Mouse (Mus musculus) heart, postnatal 0 days (tissue): ENCODE results near the gene Tmem151a. TPM values are rescaled to one million over a fixed set of nuclear protein-coding genes. Genes with fewer than 3 reads are reported as not detected.
A peak's percentile ranks its signal among the peaks of the same experiment; 100 is the strongest.

ENCODE experiments used
- ATAC-seq: fragments of 200-750 bp; cut with Nextera tagmentation; 2 replicates; pipeline ENCODE4 v1.8.0; 2017; ENCODE audit warnings: low read depth, moderate number of reproducible peaks, moderate library complexity; ENCODE audit not compliant: insufficient read depth
- DNase-seq: peaks from one replicate; pipeline ENCODE4 v3.0.0-alpha.2; 2016; ENCODE audit warnings: low spot score
- H3K27ac ChIP-seq: fragments of 300-500 bp; sonication (generic); 2 replicates; pipeline ENCODE4 v1.5.1; 2014; ENCODE audit warnings: low read depth, mild to moderate bottlenecking
- H3K27me3 ChIP-seq: fragments of 300-500 bp; sonication (generic); 2 replicates; pipeline ENCODE4 v1.6.1; 2014; ENCODE audit warnings: low read length, mixed read lengths; ENCODE audit not compliant: control insufficient read depth, insufficient read depth
- H3K36me3 ChIP-seq: fragments of 300-500 bp; sonication (generic); replicated peaks from 2 replicates; pipeline ENCODE4 v1.6.1; 2014; ENCODE audit warnings: low read length, mixed read lengths; ENCODE audit not compliant: control insufficient read depth, insufficient read depth
- H3K4me1 ChIP-seq: fragments of 300-500 bp; sonication (generic); 2 replicates; pipeline ENCODE4 v1.6.1; 2014; ENCODE audit warnings: antibody characterized with exemption; ENCODE audit not compliant: control insufficient read depth, insufficient read depth
- H3K4me2 ChIP-seq: fragments of 300-500 bp; sonication (generic); 2 replicates; pipeline ENCODE4 v1.6.1; 2014; ENCODE audit warnings: low read depth, mild to moderate bottlenecking, low read length, moderate library complexity
- H3K4me3 ChIP-seq: fragments of 300-500 bp; sonication (generic); 2 replicates; pipeline ENCODE4 v1.5.1; 2014; ENCODE audit warnings: low read depth, low read length
- H3K9ac ChIP-seq: fragments of 300-500 bp; sonication (generic); replicated peaks from 2 replicates; pipeline ENCODE4 v1.6.1; 2014; ENCODE audit warnings: low read depth, low read length, mixed read lengths
- H3K9me3 ChIP-seq: fragments of 300-500 bp; sonication (generic); replicated peaks from 2 replicates; pipeline ENCODE4 v1.6.1; 2016; ENCODE audit warnings: low read length; ENCODE audit not compliant: control insufficient read depth
- CTCF ChIP-seq: IDR thresholded peaks from 2 replicates; pipeline ENCODE4 v1.5.1; 2016; ENCODE audit warnings: antibody characterized with exemption, control low read depth, low read depth
- EP300 ChIP-seq: IDR thresholded peaks from 2 replicates; pipeline ENCODE4 v1.6.1; 2016; ENCODE audit warnings: antibody characterized with exemption, low read depth
- WGBS: fragments of 180-500 bp; shearing (Covaris S2); extraction: QIAGEN DNeasy Blood & Tissue Kit; methylation state at CpG from one replicate; pipeline ENCODE4 v1.1.7; 2014; 5-methylcytosine and 5-hydroxymethylcytosine counted together
- polyA plus RNA-seq: library from polyadenylated mRNA; unstranded; fragments of >200 nt; fragmentation: Nextera tagmentation; extraction: Ambion mirVana; gene quantifications from 2 replicates; pipeline ENCODE4 v1.2.1, GENCODE M21; 2015
- total RNA-seq: library from RNA; depleted of rRNA; stranded (reverse); fragments of >200 nt; gene quantifications from 2 replicates; pipeline ENCODE4 v1.2.3, GENCODE M21; 2014; ENCODE audit warnings: low replicate concordance

Tmem151a gene
- total and polyA plus RNA-seq, 2 experiments from 2014 or later, result 2.6 to 3.0 TPM

- ATAC-seq (no peak), DNase-seq (no peak)
- WGBS, result 85% methylated on average over 5 of the region's 5 CpGs
- H3K4me2 ChIP-seq, result peak overlapping the region; percentile 89
- H3K4me3 ChIP-seq, result 0 out of 2 replicates have a peak overlapping the region, but pooled peaks have one; percentile 53
- no peak for TF ChIP-seq EP300
- no peak overlapping the region for H3K27ac ChIP-seq
- no peak overlapping the region for H3K9ac ChIP-seq
- no peaks in the 10 kb centered on the region for H3K36me3 ChIP-seq
- H3K9me3 ChIP-seq, result no peaks in the 10 kb centered on the region
- H3K27me3 ChIP-seq, result peaks cover 38% of the 10 kb centered on the region
- peaks cover 21% of the 10 kb centered on the region for H3K4me1 ChIP-seq
Observed at GRCm38 (mm10) chr19:5069486-5069885, 15.8 kb downstream of the Tmem151a start.

DNA sequence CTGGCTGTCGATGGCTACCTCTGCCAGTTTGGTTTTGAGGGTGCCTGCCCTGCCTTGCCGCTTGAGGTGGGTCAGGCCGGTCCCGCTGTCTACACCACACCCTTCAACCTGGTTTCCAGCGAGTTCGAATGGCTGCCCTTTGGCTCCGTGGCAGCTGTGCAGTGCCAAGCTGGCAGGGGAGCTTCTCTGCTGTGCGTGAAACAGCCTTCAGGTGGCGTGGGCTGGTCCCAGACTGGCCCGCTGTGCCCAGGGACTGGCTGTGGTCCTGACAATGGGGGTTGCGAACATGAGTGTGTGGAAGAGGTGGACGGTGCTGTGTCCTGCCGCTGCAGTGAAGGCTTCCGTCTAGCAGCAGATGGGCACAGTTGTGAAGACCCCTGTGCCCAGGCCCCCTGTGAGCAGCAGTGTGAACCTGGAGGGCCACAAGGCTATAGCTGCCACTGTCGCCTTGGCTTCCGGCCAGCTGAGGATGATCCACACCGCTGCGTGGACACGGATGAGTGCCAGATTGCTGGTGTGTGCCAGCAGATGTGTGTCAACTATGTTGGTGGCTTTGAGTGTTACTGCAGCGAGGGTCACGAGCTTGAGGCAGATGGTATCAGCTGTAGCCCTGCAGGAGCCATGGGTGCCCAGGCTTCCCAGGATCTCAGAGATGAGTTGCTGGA is 16.6 kb downstream of the Tmem151a start:
- Histone ChIP-seq H3K27ac (no peak overlapping the region; the same call in 1 of the 2 replicates), H3K4me1 (peaks cover 21% of the 10 kb centered on the region)
- WGBS, result 43% methylated on average over 21 of the region's 21 CpGs

GRCm38 (mm10) chr19:5067867-5068569 is 17.3 kb downstream of the Tmem151a start, which contains the start of gene Cd248:
Cd248 (plus strand) TSS chr19:5068078.
- TF ChIP-seq CTCF (no peak), EP300 (no peak)
- Histone ChIP-seq H3K27me3 (peaks cover 38% of the 10 kb centered on the region), H3K9me3 (no peaks in the 10 kb centered on the region), H3K4me1 (peaks cover 21% of the 10 kb centered on the region), H3K36me3 (no peaks in the 10 kb centered on the region), H3K27ac (peak within 1 kb of the TSS; percentile 66), H3K9ac (peak within 1 kb of the TSS; percentile 56), H3K4me3 (peak within 1 kb of the TSS; percentile 53), H3K4me2 (peak within 1 kb of the TSS; percentile 89)
- ATAC-seq, result peak; percentile 70
- peak; percentile 74 for DNase-seq
- WGBS, result 2% methylated on average over 53 of the region's 56 CpGs

More for the DNA sequence above, 16.6 kb downstream of the Tmem151a start:
- no peak for ATAC-seq
- DNase-seq, result no peak
- TF ChIP-seq EP300, result no peak
- TF ChIP-seq CTCF, result no peak
- peaks cover 38% of the 10 kb centered on the region for H3K27me3 ChIP-seq
- H3K9me3 ChIP-seq, result no peaks in the 10 kb centered on the region
- H3K9ac ChIP-seq, result peak overlapping the region; percentile 56; the same call in 1 of the 2 replicates
- peak overlapping the region; percentile 53 for H3K4me3 ChIP-seq
- H3K4me2 ChIP-seq, result peak overlapping the region; percentile 89
- H3K36me3 ChIP-seq, result no peaks in the 10 kb centered on the region

DNA sequence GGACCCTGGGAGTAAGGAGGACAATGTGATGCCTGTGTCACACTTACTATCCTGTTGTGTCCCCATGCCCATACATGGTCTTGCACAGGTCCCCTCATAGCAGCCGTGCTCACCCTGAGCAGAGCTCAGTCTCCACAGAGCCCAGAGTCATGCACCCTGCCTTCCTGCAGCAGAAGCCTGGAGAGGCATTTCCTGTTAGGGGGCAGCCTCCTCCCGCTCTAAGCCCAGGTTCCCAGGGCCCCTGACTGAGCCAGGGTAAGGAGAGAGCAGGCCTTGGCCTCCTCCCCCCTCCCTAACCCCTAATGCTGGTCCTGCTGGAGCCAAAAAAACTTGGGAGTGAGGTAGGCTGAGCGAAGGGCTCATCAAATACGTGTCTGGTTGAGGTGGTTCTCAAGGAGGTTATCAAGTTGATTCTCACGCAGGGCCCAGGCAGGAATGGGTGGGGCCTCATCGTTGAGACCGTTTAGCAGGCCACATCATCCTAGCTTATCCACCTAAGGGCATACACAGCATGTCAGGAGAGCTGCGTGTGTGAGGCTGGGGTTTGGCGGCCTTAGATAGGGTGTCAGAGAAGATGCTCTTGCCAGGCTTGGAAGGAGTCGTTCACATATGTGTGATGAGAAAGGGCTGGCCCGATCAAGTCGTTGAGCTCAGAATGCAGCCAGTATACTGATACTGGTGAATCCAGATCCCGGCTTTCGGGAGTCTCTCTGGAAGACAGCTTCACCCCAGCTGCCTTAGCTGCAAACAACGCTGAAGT is 18.1 kb downstream of the Tmem151a start:
- no peak for ATAC-seq
- 10% methylated on average over 15 of the region's 15 CpGs for WGBS
- H3K4me1 ChIP-seq, result peaks cover 21% of the 10 kb centered on the region
- 0 out of 2 replicates have a peak overlapping the region, but pooled peaks have one; percentile 56 for H3K9ac ChIP-seq
- no peak for DNase-seq
- TF ChIP-seq EP300 (no peak), CTCF (no peak)
- peak overlapping the region; percentile 53 for H3K4me3 ChIP-seq
- H3K9me3 ChIP-seq, result no peaks in the 10 kb centered on the region
- no peaks in the 10 kb centered on the region for H3K36me3 ChIP-seq
- peaks cover 38% of the 10 kb centered on the region for H3K27me3 ChIP-seq
- peak overlapping the region; percentile 89 for H3K4me2 ChIP-seq
- peak overlapping the region; percentile 66 for H3K27ac ChIP-seq

- no peak overlapping the region for H3K9ac ChIP-seq
- peaks cover 20% of the 10 kb centered on the region for H3K4me1 ChIP-seq
- no peaks in the 10 kb centered on the region for H3K36me3 ChIP-seq
- H3K4me3 ChIP-seq, result no peak overlapping the region
- no peak for ATAC-seq
- no peak for TF ChIP-seq CTCF
- no peak for TF ChIP-seq EP300
- peaks cover 27% of the 10 kb centered on the region for H3K27me3 ChIP-seq
- H3K4me2 ChIP-seq, result no peak overlapping the region
- DNase-seq, result no peak
- WGBS, result 46% methylated on average over 7 of the region's 7 CpGs
- no peak overlapping the region for H3K27ac ChIP-seq
- H3K9me3 ChIP-seq, result no peaks in the 10 kb centered on the region
Observed at GRCm38 (mm10) chr19:5065104-5065503, 20.2 kb downstream of the Tmem151a start.
